Mouse (Mus musculus): ENCODE measurements around the gene Mical2. TPM values are rescaled to one million over a fixed set of nuclear protein-coding genes. Genes with fewer than 3 reads are reported as not detected.

Gene Mical2
- 1.2 and 1.4 TPM in 2 replicates for polyA plus RNA-seq (2016; fragmentation: Nextera tagmentation; extraction: Ambion mirVana)

GRCm38 (mm10) chr7:112225615-112226262, at the start of gene Mical2:
Gene Mical2, plus strand, starts transcription at chr7:112225856.
- Histone ChIP-seq H3K36me3 (replicated peaks) (no peaks in the 10 kb centered on the region), H3K27ac (replicated peaks) (no peak within 1 kb of the TSS), H3K9me3 (no peaks in the 10 kb centered on the region), H3K4me1 (peaks cover 41% of the 10 kb centered on the region), H3K4me3 (peak within 1 kb of the TSS; percentile 67), H3K27me3 (replicated peaks; ENCODE audit: low read depth, poor library complexity, severe bottlenecking) (peaks cover 75% of the 10 kb centered on the region)
- peak; percentile 93 for DNase-seq (ENCODE audit: low spot score)
- under 1% methylated on average over 53 of the region's 53 CpGs for WGBS

- 88% methylated on average over 2 of the region's 2 CpGs for WGBS
- Histone ChIP-seq H3K27me3 (replicated peaks; ENCODE audit: low read depth, poor library complexity, severe bottlenecking) (no peaks in the 10 kb centered on the region), H3K4me3 (no peak overlapping the region), H3K27ac (replicated peaks) (no peak overlapping the region), H3K4me1 (peaks cover 10% of the 10 kb centered on the region), H3K9me3 (no peaks in the 10 kb centered on the region), H3K36me3 (replicated peaks) (no peaks in the 10 kb centered on the region)
- no peak for DNase-seq (ENCODE audit: low spot score)
Measured at GRCm38 (mm10) chr7:112176627-112177026, 49.0 kb upstream of the Mical2 start.

GRCm38 (mm10) chr7:112180235-112180705, 45.4 kb upstream of the Mical2 start:
- Histone ChIP-seq H3K4me1 (peaks cover 4% of the 10 kb centered on the region), H3K36me3 (replicated peaks) (no peaks in the 10 kb centered on the region), H3K9me3 (no peaks in the 10 kb centered on the region), H3K27me3 (replicated peaks; ENCODE audit: low read depth, poor library complexity, severe bottlenecking) (no peaks in the 10 kb centered on the region), H3K4me3 (peak overlapping the region; percentile 36), H3K27ac (replicated peaks) (peak overlapping the region; percentile 51)
- peak; percentile 88 for DNase-seq (ENCODE audit: low spot score)
- 16% methylated on average over 10 of the region's 10 CpGs for WGBS

GRCm38 (mm10) chr7:112183258-112183841, 42.3 kb upstream of the Mical2 start:
- peaks cover 17% of the 10 kb centered on the region for H3K4me1 ChIP-seq
- H3K9me3 ChIP-seq: no peaks in the 10 kb centered on the region
- WGBS: 36% methylated on average over 5 of the region's 5 CpGs
- H3K27me3 ChIP-seq (replicated peaks; ENCODE audit: low read depth, poor library complexity, severe bottlenecking): no peaks in the 10 kb centered on the region
- no peak overlapping the region for H3K4me3 ChIP-seq
- no peaks in the 10 kb centered on the region for H3K36me3 ChIP-seq (replicated peaks)
- DNase-seq (ENCODE audit: low spot score): peak; percentile 87
- H3K27ac ChIP-seq (replicated peaks): no peak overlapping the region

GRCm38 (mm10) chr7:112184519-112185225, 41.0 kb upstream of the Mical2 start:
- Histone ChIP-seq H3K9me3 (no peaks in the 10 kb centered on the region), H3K36me3 (replicated peaks) (no peaks in the 10 kb centered on the region), H3K4me3 (no peak overlapping the region), H3K27me3 (replicated peaks; ENCODE audit: low read depth, poor library complexity, severe bottlenecking) (no peaks in the 10 kb centered on the region), H3K27ac (replicated peaks) (no peak overlapping the region), H3K4me1 (peaks cover 20% of the 10 kb centered on the region)
- no peak for DNase-seq (ENCODE audit: low spot score)
- 84% methylated on average over 6 of the region's 6 CpGs for WGBS

GRCm38 (mm10) chr7:112185226-112185745, 40.4 kb upstream of the Mical2 start:
- no peaks in the 10 kb centered on the region for H3K36me3 ChIP-seq (replicated peaks)
- H3K4me3 ChIP-seq: no peak overlapping the region
- DNase-seq (ENCODE audit: low spot score): no peak
- H3K27ac ChIP-seq (replicated peaks): no peak overlapping the region
- peaks cover 19% of the 10 kb centered on the region for H3K4me1 ChIP-seq
- no peaks in the 10 kb centered on the region for H3K9me3 ChIP-seq
- 73% methylated on average over 9 of the region's 9 CpGs for WGBS
- H3K27me3 ChIP-seq (replicated peaks; ENCODE audit: low read depth, poor library complexity, severe bottlenecking): no peaks in the 10 kb centered on the region

GRCm38 (mm10) chr7:112186871-112187270, 38.8 kb upstream of the Mical2 start:
- Histone ChIP-seq H3K4me1 (peaks cover 15% of the 10 kb centered on the region), H3K4me3 (no peak overlapping the region), H3K9me3 (no peaks in the 10 kb centered on the region), H3K36me3 (replicated peaks) (no peaks in the 10 kb centered on the region), H3K27me3 (replicated peaks; ENCODE audit: low read depth, poor library complexity, severe bottlenecking) (no peaks in the 10 kb centered on the region), H3K27ac (replicated peaks) (no peak overlapping the region)
- WGBS: 87% methylated on average over 7 of the region's 7 CpGs
- DNase-seq (ENCODE audit: low spot score): no peak

- Histone ChIP-seq H3K9me3 (no peaks in the 10 kb centered on the region), H3K4me1 (peaks cover 15% of the 10 kb centered on the region), H3K36me3 (replicated peaks) (no peaks in the 10 kb centered on the region), H3K27me3 (replicated peaks; ENCODE audit: low read depth, poor library complexity, severe bottlenecking) (no peaks in the 10 kb centered on the region), H3K4me3 (no peak overlapping the region), H3K27ac (replicated peaks) (peak overlapping the region; percentile 40; the same call in 1 of the 2 replicates)
- WGBS: 65% methylated on average over 13 of the region's 13 CpGs
- DNase-seq (ENCODE audit: low spot score): no peak
Measured at GRCm38 (mm10) chr7:112187536-112188459, 37.9 kb upstream of the Mical2 start.

GRCm38 (mm10) chr7:112192237-112192636, 33.4 kb upstream of the Mical2 start:
- DNase-seq (ENCODE audit: low spot score): no peak
- Histone ChIP-seq H3K36me3 (replicated peaks) (no peaks in the 10 kb centered on the region), H3K27ac (replicated peaks) (no peak overlapping the region), H3K4me3 (no peak overlapping the region), H3K27me3 (replicated peaks; ENCODE audit: low read depth, poor library complexity, severe bottlenecking) (no peaks in the 10 kb centered on the region), H3K9me3 (no peaks in the 10 kb centered on the region), H3K4me1 (peaks cover 13% of the 10 kb centered on the region)
- 88% methylated on average over 4 of the region's 4 CpGs for WGBS

- H3K27me3 ChIP-seq (replicated peaks; ENCODE audit: low read depth, poor library complexity, severe bottlenecking): no peaks in the 10 kb centered on the region
- 79% methylated on average over 5 of the region's 5 CpGs for WGBS
- no peak overlapping the region for H3K27ac ChIP-seq (replicated peaks)
- no peak overlapping the region for H3K4me3 ChIP-seq
- peaks cover 9% of the 10 kb centered on the region for H3K4me1 ChIP-seq
- no peak for DNase-seq (ENCODE audit: low spot score)
- H3K9me3 ChIP-seq: no peaks in the 10 kb centered on the region
- H3K36me3 ChIP-seq (replicated peaks): no peaks in the 10 kb centered on the region
Measured at GRCm38 (mm10) chr7:112192778-112193177, 32.9 kb upstream of the Mical2 start.

- WGBS: 85% methylated on average over 5 of the region's 5 CpGs
- H3K27me3 ChIP-seq (replicated peaks; ENCODE audit: low read depth, poor library complexity, severe bottlenecking): no peaks in the 10 kb centered on the region
- H3K27ac ChIP-seq (replicated peaks): no peak overlapping the region
- no peak for DNase-seq (ENCODE audit: low spot score)
- no peaks in the 10 kb centered on the region for H3K36me3 ChIP-seq (replicated peaks)
- H3K4me3 ChIP-seq: no peak overlapping the region
- H3K9me3 ChIP-seq: no peaks in the 10 kb centered on the region
- H3K4me1 ChIP-seq: no peaks in the 10 kb centered on the region
Measured at GRCm38 (mm10) chr7:112194286-112194685, 31.4 kb upstream of the Mical2 start.

- no peak overlapping the region for H3K27ac ChIP-seq (replicated peaks)
- H3K9me3 ChIP-seq: no peaks in the 10 kb centered on the region
- WGBS: 80% methylated on average over 8 of the region's 8 CpGs
- H3K36me3 ChIP-seq (replicated peaks): no peaks in the 10 kb centered on the region
- no peak for DNase-seq (ENCODE audit: low spot score)
- H3K27me3 ChIP-seq (replicated peaks; ENCODE audit: low read depth, poor library complexity, severe bottlenecking): no peaks in the 10 kb centered on the region
- H3K4me3 ChIP-seq: no peak overlapping the region
- peaks cover 15% of the 10 kb centered on the region for H3K4me1 ChIP-seq
Measured at GRCm38 (mm10) chr7:112197461-112197860, 28.2 kb upstream of the Mical2 start.
